Mouse (Mus musculus) adrenal gland, postnatal 4 days (tissue): ENCODE results near the gene Gm21776. TPM values are rescaled to one million over a fixed set of nuclear protein-coding genes. Genes with fewer than 3 reads are reported as not detected.
"Not testable (repeated sequence)": the region's sequence is repeated elsewhere in the genome, so short reads cannot be mapped to it uniquely, and the experiment has no call there.

Source experiments
- DNase-seq, 2 experiments: peaks; one replicate each; pipeline ENCODE4 v3.0.0; 2021 to 2022; ENCODE audit warnings: low spot score in 2 of 2, mixed read lengths in 2 of 2
- long read RNA-seq, 2 experiments: library from polyadenylated mRNA; stranded (forward); transcript quantifications; one replicate each; pipeline ENCODE4 v2.0.0; 2021
- total RNA-seq, 2 experiments: library from RNA; stranded (reverse); gene quantifications; 2 replicates each; pipeline ENCODE4 v1.2.3; 2021

Gm21776 gene
- total RNA-seq = not detected
- long read RNA-seq, experiment 1 = 0 reads
- long read RNA-seq, experiment 2 = 0 reads

DNA sequence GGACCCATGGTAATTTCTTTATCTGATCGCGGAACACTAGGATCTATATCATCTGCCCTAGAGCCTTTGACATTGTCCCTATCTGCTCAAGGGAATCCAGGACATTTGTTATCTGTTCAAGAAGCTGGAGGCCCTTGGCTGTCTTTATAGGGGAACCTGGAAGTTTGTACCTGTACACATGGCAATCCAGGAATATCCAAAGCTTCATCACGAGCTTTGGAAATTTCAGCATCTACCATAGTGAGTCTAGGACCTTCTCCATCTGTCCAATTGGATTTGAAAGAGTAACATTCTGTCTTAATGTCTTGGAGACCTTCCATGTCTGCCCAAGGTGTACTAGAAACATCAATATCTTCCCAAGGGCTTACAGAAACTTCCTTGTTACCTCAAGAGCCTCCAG is at the start of gene Gm21776:
TSS of gene Gm21776 (plus strand) at position 301 of the 400 bp plus-strand sequence.
- DNase-seq = not testable (repeated sequence)
